Mouse (Mus musculus) forebrain, postnatal 0 days (tissue): Measurements from ENCODE around the gene Adgrg3. TPM values are rescaled to one million over a fixed set of nuclear protein-coding genes. Genes with fewer than 3 reads are reported as not detected.

Experiments used
- ATAC-seq: fragments of 200-750 bp; cut with Nextera tagmentation; 2 replicates; pipeline ENCODE4 v1.8.0; 2017; ENCODE audit warnings: mild to moderate bottlenecking, moderate library complexity
- DNase-seq: peaks from one replicate; pipeline ENCODE4 v3.0.0-alpha.2; 2015
- H3K27ac ChIP-seq: fragments of 300-500 bp; sonication (generic); 2 replicates; pipeline ENCODE4 v1.5.1; 2014; ENCODE audit warnings: low read depth, mild to moderate bottlenecking, antibody characterized with exemption, low read length, moderate library complexity, mixed read lengths
- H3K27me3 ChIP-seq: fragments of 300-500 bp; sonication (generic); 2 replicates; pipeline ENCODE4 v1.6.1; 2014; ENCODE audit warnings: mild to moderate bottlenecking, low read length, mixed read lengths; ENCODE audit not compliant: insufficient read depth
- H3K36me3 ChIP-seq: fragments of 300-500 bp; sonication (generic); 2 replicates; pipeline ENCODE4 v1.6.1; 2014; ENCODE audit warnings: mild to moderate bottlenecking, moderate library complexity; ENCODE audit not compliant: insufficient read depth
- H3K4me1 ChIP-seq: fragments of 300-500 bp; sonication (generic); 2 replicates; pipeline ENCODE4 v1.6.1; 2014; ENCODE audit warnings: antibody characterized with exemption; ENCODE audit not compliant: insufficient read depth
- H3K4me2 ChIP-seq: fragments of 300-500 bp; sonication (generic); 2 replicates; pipeline ENCODE4 v1.6.1; 2014; ENCODE audit warnings: low read depth, mild to moderate bottlenecking, moderate library complexity
- H3K4me3 ChIP-seq: fragments of 300-500 bp; sonication (generic); 2 replicates; pipeline ENCODE4 v1.5.1; 2014; ENCODE audit warnings: low read depth, low read length, mixed read lengths
- H3K9ac ChIP-seq: fragments of 300-500 bp; sonication (generic); 2 replicates; pipeline ENCODE4 v1.6.1; 2014; ENCODE audit warnings: mild to moderate bottlenecking
- H3K9me3 ChIP-seq: fragments of 300-500 bp; sonication (generic); 2 replicates; pipeline ENCODE4 v1.6.1; 2016; ENCODE audit warnings: low read length
- CTCF ChIP-seq: sonication (generic); IDR thresholded peaks from 2 replicates; pipeline ENCODE4 v1.5.1; 2016; ENCODE audit warnings: antibody characterized with exemption, control low read depth, low read depth
- WGBS: fragments of 180-500 bp; shearing (Covaris S2); extraction: QIAGEN DNeasy Blood & Tissue Kit; methylation state at CpG from one replicate; pipeline ENCODE4 v1.1.7; 2014; 5-methylcytosine and 5-hydroxymethylcytosine counted together
- polyA plus RNA-seq: library from polyadenylated mRNA; unstranded; fragments of >200 nt; fragmentation: Nextera tagmentation; extraction: Ambion mirVana; gene quantifications from 2 replicates; pipeline ENCODE4 v1.2.1, GENCODE M21; 2015
- total RNA-seq: library from RNA; depleted of rRNA; stranded (reverse); fragments of >200 nt; gene quantifications from 2 replicates; pipeline ENCODE4 v1.2.3, GENCODE M21; 2014; rRNA removed

The Adgrg3 gene
- total and polyA plus RNA-seq, 2 experiments from 2014 or later = 0.47 to 0.67 TPM

DNA sequence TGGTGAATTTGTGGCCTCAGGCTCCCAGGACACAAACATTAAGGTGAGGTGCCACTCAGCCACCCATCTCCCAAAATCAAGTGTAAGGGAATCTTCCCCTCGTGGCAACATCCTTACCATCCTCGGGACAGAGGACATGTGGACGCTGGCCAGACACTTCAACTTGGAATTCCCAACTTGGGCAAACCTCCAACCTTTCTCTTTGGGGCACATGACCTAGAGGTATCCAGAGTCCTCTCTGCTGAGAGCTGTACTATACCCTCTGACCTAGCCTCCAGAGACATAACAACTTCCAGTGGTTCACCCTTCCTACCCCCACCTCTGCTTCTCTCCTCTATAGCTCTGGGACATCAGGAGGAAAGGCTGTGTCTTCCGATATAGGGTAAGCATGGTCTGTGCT is 76.1 kb downstream of the Adgrg3 start:
- no peak for DNase-seq
- no peak for ATAC-seq
- no peak overlapping the region for H3K4me3 ChIP-seq
- no peak overlapping the region for H3K9ac ChIP-seq
- no peak for TF ChIP-seq CTCF
- H3K36me3 ChIP-seq = peaks cover 92% of the 10 kb centered on the region
- no peaks in the 10 kb centered on the region for H3K9me3 ChIP-seq
- 88% methylated on average over 4 of the region's 4 CpGs for whole genome bisulfite sequencing
- no peaks in the 10 kb centered on the region for H3K27me3 ChIP-seq
- H3K27ac ChIP-seq = no peak overlapping the region
- no peak overlapping the region for H3K4me2 ChIP-seq
- no peaks in the 10 kb centered on the region for H3K4me1 ChIP-seq

Other genes with a start within 250 kb of the Adgrg3 start
- gene Cx3cl1, start 245.7 kb upstream of the Adgrg3 start, total RNA-seq = 61.5 and 68.7 TPM in 2 replicates
- gene Cx3cl1, start 245.7 kb upstream of the Adgrg3 start, polyA plus RNA-seq = 61.8 and 80.0 TPM in 2 replicates
- not detected in 2 replicates for gene Ccl17, start 207.2 kb upstream of the Adgrg3 start, total RNA-seq
- 4.7 and 5.0 TPM in 2 replicates for gene Ccl17, start 207.2 kb upstream of the Adgrg3 start, polyA plus RNA-seq
- 87.3 and 89.6 TPM in 2 replicates for gene Coq9, start 179.4 kb upstream of the Adgrg3 start, total RNA-seq
- gene Coq9, start 179.4 kb upstream of the Adgrg3 start, polyA plus RNA-seq = 45.4 and 52.6 TPM in 2 replicates
- gene Ciapin1, start 179.3 kb upstream of the Adgrg3 start, total RNA-seq = 50.1 and 51.1 TPM in 2 replicates
- gene Ciapin1, start 179.3 kb upstream of the Adgrg3 start, polyA plus RNA-seq = 108 and 120 TPM in 2 replicates
- 59.5 and 82.7 TPM in 2 replicates for gene Polr2c, start 160.2 kb upstream of the Adgrg3 start, total RNA-seq
- gene Polr2c, start 160.2 kb upstream of the Adgrg3 start, polyA plus RNA-seq = 101 and 119 TPM in 2 replicates
- gene Dok4, start 141.4 kb upstream of the Adgrg3 start, total RNA-seq = 123 and 171 TPM in 2 replicates
- gene Dok4, start 141.4 kb upstream of the Adgrg3 start, polyA plus RNA-seq = 97.5 and 117 TPM in 2 replicates
- gene Ccdc102a, start 99.6 kb upstream of the Adgrg3 start, total RNA-seq = 6.8 and 8.1 TPM in 2 replicates
- 4.4 and 4.8 TPM in 2 replicates for gene Ccdc102a, start 99.6 kb upstream of the Adgrg3 start, polyA plus RNA-seq
- gene Adgrg5, start 94.0 kb upstream of the Adgrg3 start, total RNA-seq = 0.10 TPM in 1 of 2 replicates, not detected in the other
- gene Adgrg5, start 94.0 kb upstream of the Adgrg3 start, polyA plus RNA-seq = 0.06 and 0.12 TPM in 2 replicates
- 107 and 188 TPM in 2 replicates for gene Adgrg1, start 42.9 kb upstream of the Adgrg3 start, total RNA-seq
- gene Adgrg1, start 42.9 kb upstream of the Adgrg3 start, polyA plus RNA-seq = 79.8 and 101 TPM in 2 replicates
- 1.9 and 4.4 TPM in 2 replicates for gene Drc7, start 37.4 kb downstream of the Adgrg3 start, total RNA-seq
- 2.1 and 3.7 TPM in 2 replicates for gene Drc7, start 37.4 kb downstream of the Adgrg3 start, polyA plus RNA-seq
- 43.9 and 50.6 TPM in 2 replicates for gene Katnb1, start 63.5 kb downstream of the Adgrg3 start, total RNA-seq
- gene Katnb1, start 63.5 kb downstream of the Adgrg3 start, polyA plus RNA-seq = 44.7 and 49.5 TPM in 2 replicates
- gene Kifc3, start 185.1 kb downstream of the Adgrg3 start, total RNA-seq = 53.9 and 54.1 TPM in 2 replicates
- 32.7 and 33.2 TPM in 2 replicates for gene Kifc3, start 185.1 kb downstream of the Adgrg3 start, polyA plus RNA-seq